Mouse (Mus musculus) macrophage (primary cell): ENCODE results near the gene BC025920. TPM values are rescaled to one million over a fixed set of nuclear protein-coding genes. Genes with fewer than 3 reads are reported as not detected.

Experiments
- H3K27ac ChIP-seq: fragments of 350-480 bp; formaldehyde crosslinking; 2 replicates; pipeline ENCODE4 v1.9.0; 2021
- H3K36me3 ChIP-seq: fragments of 350-480 bp; formaldehyde crosslinking; 2 replicates; pipeline ENCODE4 v1.9.0; 2021; ENCODE audit errors: inconsistent target
- H3K4me3 ChIP-seq: fragments of 350-480 bp; formaldehyde crosslinking; 2 replicates; pipeline ENCODE4 v1.9.0; 2021; ENCODE audit errors: inconsistent target
- H3K79me2 ChIP-seq: fragments of 350-480 bp; formaldehyde crosslinking; 2 replicates; pipeline ENCODE4 v1.9.0; 2021; ENCODE audit errors: inconsistent target
- WGBS: methylation state at CpG from one replicate; pipeline ENCODE4 v1.1.7; 2026; ENCODE audit warnings: inconsistent platforms; ENCODE audit not compliant: missing documents; 5-methylcytosine and 5-hydroxymethylcytosine counted together
- polyA plus RNA-seq: library from polyadenylated mRNA; stranded (reverse); fragments of 250-400 nt; gene quantifications from 3 replicates; pipeline ENCODE4 v1.2.4, GENCODE M21; 2018; ENCODE audit warnings: inconsistent platforms
- total RNA-seq, 78 experiments: library from RNA; depleted of rRNA; stranded (reverse); fragments of 250-400 nt; gene quantifications; 1 replicate in 9 of 78; 2 replicates in 24 of 78; 3 replicates in 43 of 78; 4 replicates in 2 of 78; pipeline ENCODE4 v1.2.4; 2018; ENCODE audit warnings: inconsistent platforms in 56 of 78

Gene BC025920
- total RNA-seq (2018; cell fraction: chromatin; rRNA removed): 1 to 10 TPM in 17 of 26 experiments, under 1 TPM in 8, not detected in 1; 0.37 to 5.0 (median 1.4) TPM
- total RNA-seq (2018; cell fraction: cytosol; rRNA removed): under 1 TPM; 0.07 to 0.78 (median 0.29) TPM
- total RNA-seq (2018; cell fraction: nucleus; rRNA removed): 1 to 10 TPM in 20 of 26 experiments, under 1 TPM in 6; 0.31 to 4.6 (median 1.9) TPM
- 0.30 to 0.55 TPM (median 0.40 TPM) in 3 replicates for polyA plus RNA-seq

GRCm38 (mm10) chr10:81605974-81606751 is at the start of gene BC025920:
TSS of gene BC025920 (plus strand) at chr10:81606270.
- WGBS: 2% methylated on average over 39 of the region's 39 CpGs
- no peaks in the 10 kb centered on the region for H3K36me3 ChIP-seq
- peak within 1 kb of the TSS; percentile 82 for H3K27ac ChIP-seq
- peak within 1 kb of the TSS; percentile 61 for H3K4me3 ChIP-seq
- no peaks in the 10 kb centered on the region for H3K79me2 ChIP-seq

- no peaks in the 10 kb centered on the region for H3K36me3 ChIP-seq
- WGBS: 86% methylated on average over 3 of the region's 3 CpGs
- peaks cover 22% of the 10 kb centered on the region for H3K79me2 ChIP-seq
- no peak overlapping the region for H3K4me3 ChIP-seq
- H3K27ac ChIP-seq: no peak overlapping the region
Observed at GRCm38 (mm10) chr10:81556282-81556681, 49.8 kb upstream of the BC025920 start.

- WGBS: 65% methylated on average over 1 of the region's 1 CpGs
- Histone ChIP-seq H3K79me2 (peaks cover 34% of the 10 kb centered on the region), H3K36me3 (no peaks in the 10 kb centered on the region), H3K4me3 (no peak overlapping the region), H3K27ac (no peak overlapping the region)
Observed at GRCm38 (mm10) chr10:81557491-81557890, 48.6 kb upstream of the BC025920 start.

GRCm38 (mm10) chr10:81559163-81559626 is 46.9 kb upstream of the BC025920 start, which contains the start of gene Aes:
TSS of gene Aes (plus strand) at chr10:81559488.
- H3K79me2 ChIP-seq: peaks cover 49% of the 10 kb centered on the region
- WGBS: 0% methylated on average over 42 of the region's 53 CpGs
- peak within 1 kb of the TSS; percentile 87 for H3K27ac ChIP-seq

GRCm38 (mm10) chr10:81559627-81560539 is 46.2 kb upstream of the BC025920 start:
- peak overlapping the region; percentile 87 for H3K4me3 ChIP-seq
- under 1% methylated on average over 36 of the region's 36 CpGs for WGBS
- H3K79me2 ChIP-seq: peaks cover 49% of the 10 kb centered on the region
- peak overlapping the region; percentile 87 for H3K27ac ChIP-seq
- peaks cover 7% of the 10 kb centered on the region; the same call in 1 of the 2 replicates for H3K36me3 ChIP-seq

More at GRCm38 (mm10) chr10:81559163-81559626, 46.9 kb upstream of the BC025920 start, which contains the start of gene Aes:
- Histone ChIP-seq H3K36me3 (no peaks in the 10 kb centered on the region; the same call in 1 of the 2 replicates), H3K4me3 (peak within 1 kb of the TSS; percentile 87)

- 10% methylated on average over 13 of the region's 16 CpGs for WGBS
- Histone ChIP-seq H3K36me3 (peaks cover 16% of the 10 kb centered on the region; the same call in 1 of the 2 replicates), H3K79me2 (peaks cover 49% of the 10 kb centered on the region), H3K27ac (peak overlapping the region; percentile 87), H3K4me3 (peak overlapping the region; percentile 87)
Observed at GRCm38 (mm10) chr10:81560719-81561459, 45.2 kb upstream of the BC025920 start.

GRCm38 (mm10) chr10:81562411-81562810 is 43.7 kb upstream of the BC025920 start:
- Histone ChIP-seq H3K27ac (no peak overlapping the region), H3K79me2 (peaks cover 49% of the 10 kb centered on the region), H3K4me3 (no peak overlapping the region), H3K36me3 (peaks cover 16% of the 10 kb centered on the region; the same call in 1 of the 2 replicates)
- WGBS: 97% methylated on average over 6 of the region's 6 CpGs

- H3K79me2 ChIP-seq: peaks cover 49% of the 10 kb centered on the region
- peaks cover 16% of the 10 kb centered on the region; the same call in 1 of the 2 replicates for H3K36me3 ChIP-seq
- H3K27ac ChIP-seq: no peak overlapping the region
- 77% methylated on average over 6 of the region's 6 CpGs for WGBS
- no peak overlapping the region for H3K4me3 ChIP-seq
Observed at GRCm38 (mm10) chr10:81563481-81563880, 42.6 kb upstream of the BC025920 start.

- peaks cover 46% of the 10 kb centered on the region for H3K79me2 ChIP-seq
- WGBS: 44% methylated on average over 10 of the region's 10 CpGs
- H3K36me3 ChIP-seq: peaks cover 16% of the 10 kb centered on the region; the same call in 1 of the 2 replicates
- no peak overlapping the region for H3K27ac ChIP-seq
- no peak overlapping the region for H3K4me3 ChIP-seq
Observed at GRCm38 (mm10) chr10:81564216-81564615, 41.9 kb upstream of the BC025920 start.

GRCm38 (mm10) chr10:81564734-81565133 is 41.3 kb upstream of the BC025920 start:
- H3K27ac ChIP-seq: no peak overlapping the region
- no peak overlapping the region for H3K4me3 ChIP-seq
- H3K79me2 ChIP-seq: peaks cover 43% of the 10 kb centered on the region
- H3K36me3 ChIP-seq: peaks cover 16% of the 10 kb centered on the region; the same call in 1 of the 2 replicates
- 88% methylated on average over 10 of the region's 10 CpGs for WGBS

- WGBS: 78% methylated on average over 18 of the region's 20 CpGs
- no peak overlapping the region for H3K4me3 ChIP-seq
- H3K79me2 ChIP-seq: peaks cover 35% of the 10 kb centered on the region
- peaks cover 16% of the 10 kb centered on the region; the same call in 1 of the 2 replicates for H3K36me3 ChIP-seq
- H3K27ac ChIP-seq: no peak overlapping the region
Observed at GRCm38 (mm10) chr10:81565257-81566228, 40.5 kb upstream of the BC025920 start.

GRCm38 (mm10) chr10:81568381-81569191 is 37.5 kb upstream of the BC025920 start:
- H3K4me3 ChIP-seq: no peak overlapping the region
- no peak overlapping the region for H3K27ac ChIP-seq
- WGBS: 51% methylated on average over 16 of the region's 16 CpGs
- peaks cover 16% of the 10 kb centered on the region; the same call in 1 of the 2 replicates for H3K36me3 ChIP-seq
- peaks cover 4% of the 10 kb centered on the region for H3K79me2 ChIP-seq
